Mouse (Mus musculus) myocyte (in vitro differentiated cells): ENCODE measurements around the gene Olfr1350. TPM values are rescaled to one million over a fixed set of nuclear protein-coding genes. Genes with fewer than 3 reads are reported as not detected.
"Not testable (repeated sequence)": the region's sequence is repeated elsewhere in the genome, so short reads cannot be mapped to it uniquely, and the experiment has no call there.

ENCODE experiments used
- H3K27me3 ChIP-seq: one replicate; pipeline ENCODE4 v1.6.1; 2011; ENCODE audit not compliant: control insufficient read depth, insufficient read depth, insufficient read length
- H3K36me3 ChIP-seq: one replicate; pipeline ENCODE4 v1.6.1; 2011; ENCODE audit not compliant: control insufficient read depth, insufficient read depth
- H3K4me2 ChIP-seq: one replicate; pipeline ENCODE4 v1.6.1; 2011; ENCODE audit warnings: low read depth, control low read depth
- H3K4me3 ChIP-seq: one replicate; pipeline ENCODE4 v1.5.1; 2011; ENCODE audit warnings: mild to moderate bottlenecking, control low read depth, moderate library complexity
- H3K79me2 ChIP-seq: one replicate; pipeline ENCODE4 v1.6.1; 2011; ENCODE audit not compliant: control insufficient read depth, insufficient read depth
- H3ac ChIP-seq: one replicate; pipeline ENCODE4 v1.6.1; 2011; ENCODE audit not compliant: control insufficient read depth, insufficient read length
- CEBPB ChIP-seq: IDR thresholded peaks from 2 replicates; pipeline ENCODE4 v1.6.1; 2011; ENCODE audit warnings: mild to moderate bottlenecking, moderate library complexity; ENCODE audit not compliant: poor library complexity, insufficient read depth, severe bottlenecking
- MAX ChIP-seq: IDR thresholded peaks from one replicate; pipeline ENCODE4 v1.6.1; 2011; ENCODE audit warnings: low read depth, mild to moderate bottlenecking, control low read depth
- MYOG ChIP-seq, 3 experiments: IDR thresholded peaks; one replicate each; pipeline ENCODE4 v1.6.1; 2011; ENCODE audit warnings: control low read depth in 2 of 3, low read depth in 2 of 3, mild to moderate bottlenecking in 2 of 3; ENCODE audit not compliant: insufficient read length in 2 of 3, control insufficient read depth in 1 of 3, insufficient read depth in 1 of 3
- POLR2A ChIP-seq: IDR thresholded peaks from one replicate; pipeline ENCODE4 v1.6.1; 2011; ENCODE audit warnings: low read depth, mild to moderate bottlenecking, control low read depth, moderate library complexity; ENCODE audit not compliant: insufficient read length
- POLR2AphosphoS2 ChIP-seq: IDR thresholded peaks from one replicate; pipeline ENCODE4 v1.6.1; 2011; ENCODE audit warnings: low read depth, control low read depth; ENCODE audit not compliant: insufficient read length
- SRF ChIP-seq: IDR thresholded peaks from one replicate; pipeline ENCODE4 v1.6.1; 2011; ENCODE audit warnings: low read depth; ENCODE audit not compliant: control insufficient read depth, insufficient read length
- TCF12 ChIP-seq: IDR thresholded peaks from one replicate; pipeline ENCODE4 v1.6.1; 2011; ENCODE audit warnings: mild to moderate bottlenecking, control low read depth; ENCODE audit not compliant: poor library complexity, insufficient read depth, severe bottlenecking
- TCF3 ChIP-seq: IDR thresholded peaks from one replicate; pipeline ENCODE4 v1.6.1; 2011; ENCODE audit warnings: low read depth, control low read depth; ENCODE audit not compliant: insufficient read length
- USF1 ChIP-seq: IDR thresholded peaks from one replicate; pipeline ENCODE4 v1.6.1; 2011; ENCODE audit warnings: low read depth, mild to moderate bottlenecking, control low read depth, moderate library complexity
- polyA plus RNA-seq: library from polyadenylated mRNA; unstranded; fragments of >200 nt; fragmentation: generic; extraction: Trizol; gene quantifications from one replicate; pipeline ENCODE4 v1.2.1, GENCODE M21; 2012; ENCODE audit warnings: missing spikeins

Olfr1350 gene
- polyA plus RNA-seq, 1 experiment: not detected

DNA sequence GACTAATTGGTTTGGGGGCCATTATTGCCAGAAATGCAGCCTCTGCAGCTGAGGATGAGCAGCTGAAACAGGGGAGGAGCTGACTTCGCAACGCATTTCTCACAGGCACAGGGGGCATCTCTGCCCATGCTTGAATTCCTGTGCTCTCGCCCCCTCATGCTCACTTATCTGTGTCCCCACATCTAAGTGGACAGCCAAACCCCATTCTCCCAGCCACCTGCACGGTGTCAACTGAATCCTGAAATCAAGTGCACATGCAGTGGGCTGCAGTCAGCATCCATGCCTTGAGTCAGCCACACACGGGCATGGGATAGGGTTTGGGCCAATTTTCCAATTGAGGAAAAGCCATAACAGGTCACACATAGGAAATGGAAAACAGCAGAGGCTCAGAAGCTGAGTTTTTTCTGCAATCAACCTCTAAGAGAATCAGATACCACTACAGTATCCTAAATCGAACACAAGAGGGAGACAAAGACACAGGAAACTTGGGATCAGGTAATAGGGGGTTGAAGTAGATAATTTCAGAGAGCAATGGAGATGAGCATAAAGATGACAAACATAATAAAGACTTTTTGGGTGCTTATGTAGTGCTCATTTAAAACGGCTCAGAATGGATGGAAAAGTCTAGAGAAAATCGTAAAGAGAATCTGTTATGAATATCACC is 21.6 kb downstream of the Olfr1350 start:
- no peak overlapping the region for H3K4me3 ChIP-seq
- no peaks in the 10 kb centered on the region for H3K36me3 ChIP-seq
- TF ChIP-seq POLR2A (no peak), TCF3 (no peak), USF1 (no peak), MAX (no peak), TCF12 (no peak), CEBPB (no peak), SRF (no peak)
- H3K79me2 ChIP-seq: no peaks in the 10 kb centered on the region
- H3K27me3 ChIP-seq: no peaks in the 10 kb centered on the region
- H3K4me2 ChIP-seq: no peak overlapping the region
- no peak overlapping the region for H3ac ChIP-seq

DNA sequence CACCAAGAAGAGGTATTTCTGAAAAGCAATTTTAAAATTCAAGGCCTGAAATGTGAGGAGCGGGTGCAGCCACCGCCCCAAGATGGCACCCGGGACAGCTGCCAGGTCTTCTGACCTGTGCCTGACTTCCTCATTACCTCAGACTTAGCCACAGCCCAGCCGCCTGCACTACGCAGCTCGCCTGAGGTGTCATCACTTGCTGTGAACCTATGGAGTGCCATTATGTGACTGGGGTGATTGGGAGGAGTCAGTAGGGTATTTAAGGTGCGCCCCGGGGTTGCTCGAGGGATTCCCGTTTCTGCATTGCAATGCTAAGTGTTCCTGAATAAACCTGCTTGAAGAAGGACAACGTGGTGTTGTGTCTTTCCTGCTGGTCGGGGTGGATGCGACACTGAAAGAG is 24.1 kb downstream of the Olfr1350 start:
- not testable (repeated sequence) for H3K4me3 ChIP-seq

DNA sequence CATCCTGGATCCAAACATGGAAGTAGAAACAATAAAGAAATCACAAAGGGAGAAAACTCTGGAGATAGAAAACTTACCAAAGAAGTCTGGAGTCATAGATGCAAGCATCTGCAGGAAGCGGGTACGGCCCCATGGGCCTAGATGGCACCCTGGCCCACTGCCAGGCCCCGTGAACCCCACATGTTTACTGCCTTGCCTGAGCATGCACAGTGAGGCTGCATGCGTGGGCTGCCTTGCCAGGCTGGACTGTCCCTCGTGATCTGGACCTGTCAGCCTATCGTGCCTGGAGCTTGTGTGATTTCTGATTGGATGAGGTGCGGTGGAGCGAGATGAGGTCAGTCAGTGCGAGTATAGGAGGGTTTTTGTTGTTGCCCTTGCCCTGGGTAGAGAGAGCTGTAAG is 38.7 kb downstream of the Olfr1350 start:
- no peak overlapping the region for H3K4me3 ChIP-seq
- H3K27me3 ChIP-seq: no peaks in the 10 kb centered on the region
- H3K4me2 ChIP-seq: no peak overlapping the region
- H3K36me3 ChIP-seq: no peaks in the 10 kb centered on the region
- H3K79me2 ChIP-seq: no peaks in the 10 kb centered on the region
- no peak overlapping the region for H3ac ChIP-seq
- TF ChIP-seq SRF (no peak), POLR2AphosphoS2 (no peak), USF1 (no peak), MYOG (IDR thresholded peaks at IDR 0.05; ENCODE audit: control insufficient read depth in 1 of 3, insufficient read depth in 1 of 3, insufficient read length in 2 of 3, low read depth in 2 of 3) (no peak), MAX (no peak)

More for the DNA sequence above, 24.1 kb downstream of the Olfr1350 start:
- not testable (repeated sequence) for H3K27me3 ChIP-seq, H3ac ChIP-seq, H3K4me2 ChIP-seq, H3K36me3 ChIP-seq, H3K79me2 ChIP-seq

Other genes starting within 250 kb of the Olfr1350 start
- 0.80 TPM for gene Zfp583, start 233.6 kb upstream of the Olfr1350 start, polyA plus RNA-seq
- gene Gm3854, start 221.1 kb upstream of the Olfr1350 start, polyA plus RNA-seq: 0.11 TPM
- gene Zfp78, start 201.6 kb upstream of the Olfr1350 start, polyA plus RNA-seq: 0.46 TPM
- gene Zfp28, start 181.5 kb upstream of the Olfr1350 start, polyA plus RNA-seq: 2.4 TPM
- not detected for gene Smim17, start 166.1 kb upstream of the Olfr1350 start, polyA plus RNA-seq
- gene Gm20715, start 154.6 kb upstream of the Olfr1350 start, polyA plus RNA-seq: not detected
- gene Olfr1344, start 126.2 kb upstream of the Olfr1350 start, polyA plus RNA-seq: not detected
- not detected for gene Olfr1336, start 108.7 kb upstream of the Olfr1350 start, polyA plus RNA-seq
- not detected for gene Olfr1346, start 97.7 kb upstream of the Olfr1350 start, polyA plus RNA-seq
- gene Olfr5, start 77.9 kb upstream of the Olfr1350 start, polyA plus RNA-seq: not detected
- gene Olfr1347, start 65.1 kb upstream of the Olfr1350 start, polyA plus RNA-seq: not detected
- gene Olfr1348, start 56.1 kb upstream of the Olfr1350 start, polyA plus RNA-seq: not detected
- 0.06 TPM for gene Olfr1349, start 41.9 kb upstream of the Olfr1350 start, polyA plus RNA-seq
- 2.0 TPM for gene Zim1, start 131.6 kb downstream of the Olfr1350 start, polyA plus RNA-seq
- gene Peg3, start 165.6 kb downstream of the Olfr1350 start, polyA plus RNA-seq: 39.2 TPM
- gene Usp29, start 165.7 kb downstream of the Olfr1350 start, polyA plus RNA-seq: 1.1 TPM